Mouse (Mus musculus): ENCODE data around the gene 1600002K03Rik. TPM values are rescaled to one million over a fixed set of nuclear protein-coding genes. Genes with fewer than 3 reads are reported as not detected.
A peak's percentile ranks its signal among the peaks of the same experiment; 100 is the strongest.

The 1600002K03Rik gene
- polyA plus RNA-seq, 1 experiment from 2014 or later, result 8.4 TPM

DNA sequence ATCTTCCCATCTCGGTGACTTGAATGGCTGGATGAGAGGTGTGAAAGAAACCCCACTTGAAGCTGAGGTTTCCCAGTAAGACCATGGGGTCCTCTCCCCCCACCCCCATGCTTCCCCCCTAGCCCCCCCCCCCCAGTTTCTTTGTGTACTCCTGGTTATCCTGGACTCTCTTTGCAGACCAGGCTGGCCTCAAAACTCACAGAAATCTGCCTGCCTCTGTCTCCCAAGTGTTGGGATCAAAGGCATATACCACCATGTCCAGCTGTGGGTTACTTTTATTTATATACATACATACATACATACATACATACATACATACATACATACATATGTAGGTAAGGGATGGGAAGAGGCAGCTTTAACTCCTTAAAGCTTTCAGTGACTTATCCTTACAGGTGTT, 3.7 kb upstream of the 1600002K03Rik start:
- H3K9me3 ChIP-seq (replicated peaks; ENCODE audit: control insufficient read depth, low read length), result no peaks in the 10 kb centered on the region; the same call in 1 of the 2 replicates
- H3K27ac ChIP-seq (ENCODE audit: low read length), result peak overlapping the region; percentile 98
- H3K9ac ChIP-seq (ENCODE audit: low read depth, low read length), result peak overlapping the region; percentile 92
- peaks cover 51% of the 10 kb centered on the region for H3K4me1 ChIP-seq (ENCODE audit: control insufficient read depth, low read depth, low read length)
- peak overlapping the region; percentile 87 for H3K4me3 ChIP-seq (ENCODE audit: low read depth, low read length)
- H3K36me3 ChIP-seq (ENCODE audit: control insufficient read depth, insufficient read depth), result peaks cover 26% of the 10 kb centered on the region
- WGBS (ENCODE audit: insufficient replicate concordance), result 64% methylated on average over 1 of the region's 1 CpGs
- ATAC-seq (ENCODE audit: low read depth), result no peak
- H3K27me3 ChIP-seq (ENCODE audit: control insufficient read depth, insufficient read depth, low read depth, low read length), result no peaks in the 10 kb centered on the region
- H3K4me2 ChIP-seq (ENCODE audit: low read depth, low read length), result peak overlapping the region; percentile 69

DNA sequence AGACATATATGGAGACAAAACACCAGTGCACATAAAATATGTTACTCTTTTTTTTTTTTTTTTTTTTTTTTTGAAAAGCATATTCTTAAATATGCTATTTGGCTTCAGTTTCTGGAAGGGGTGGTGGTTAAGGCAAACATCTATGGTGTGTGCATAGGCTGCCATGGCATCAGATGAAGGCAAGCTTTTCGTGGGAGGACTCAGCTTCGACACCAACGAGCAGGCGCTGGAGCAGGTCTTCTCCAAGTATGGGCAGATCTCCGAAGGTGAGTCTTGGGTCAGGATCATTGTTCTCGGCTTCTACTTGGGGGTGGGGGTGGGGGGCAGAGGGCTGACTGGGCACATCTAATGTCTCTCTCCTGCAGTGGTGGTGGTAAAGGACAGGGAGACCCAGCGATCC, 3.1 kb upstream of the 1600002K03Rik start:
- Histone ChIP-seq H3K4me1 (ENCODE audit: control insufficient read depth, low read depth, low read length) (peaks cover 50% of the 10 kb centered on the region), H3K4me2 (ENCODE audit: low read depth, low read length) (no peak overlapping the region), H3K27me3 (ENCODE audit: control insufficient read depth, insufficient read depth, low read depth, low read length) (no peaks in the 10 kb centered on the region), H3K36me3 (ENCODE audit: control insufficient read depth, insufficient read depth) (peaks cover 26% of the 10 kb centered on the region), H3K27ac (ENCODE audit: low read length) (no peak overlapping the region), H3K9me3 (replicated peaks; ENCODE audit: control insufficient read depth, low read length) (no peaks in the 10 kb centered on the region; the same call in 1 of the 2 replicates), H3K4me3 (ENCODE audit: low read depth, low read length) (no peak overlapping the region), H3K9ac (ENCODE audit: low read depth, low read length) (no peak overlapping the region)
- no peak for ATAC-seq (ENCODE audit: low read depth)
- 87% methylated on average over 7 of the region's 7 CpGs for WGBS (ENCODE audit: insufficient replicate concordance)

DNA sequence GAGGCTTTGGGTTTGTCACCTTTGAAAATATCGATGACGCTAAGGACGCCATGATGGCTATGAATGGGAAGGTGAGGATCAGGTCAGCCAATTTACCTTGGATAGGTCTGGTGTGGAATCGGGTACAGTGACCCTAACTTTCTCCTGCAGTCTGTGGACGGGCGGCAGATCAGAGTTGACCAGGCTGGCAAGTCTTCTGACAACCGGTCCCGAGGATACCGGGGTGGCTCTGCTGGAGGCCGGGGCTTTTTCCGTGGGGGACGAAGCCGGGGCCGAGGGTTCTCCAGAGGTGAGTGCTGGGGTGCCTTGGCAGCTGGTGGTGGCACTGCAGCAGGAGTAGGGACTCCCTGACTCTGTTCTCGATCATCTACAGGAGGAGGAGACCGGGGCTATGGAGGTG, 2.7 kb upstream of the 1600002K03Rik start:
- no peak overlapping the region for H3K27ac ChIP-seq (ENCODE audit: low read length)
- H3K9ac ChIP-seq (ENCODE audit: low read depth, low read length), result no peak overlapping the region
- no peaks in the 10 kb centered on the region for H3K27me3 ChIP-seq (ENCODE audit: control insufficient read depth, insufficient read depth, low read depth, low read length)
- peaks cover 50% of the 10 kb centered on the region for H3K4me1 ChIP-seq (ENCODE audit: control insufficient read depth, low read depth, low read length)
- H3K4me3 ChIP-seq (ENCODE audit: low read depth, low read length), result no peak overlapping the region
- no peaks in the 10 kb centered on the region; the same call in 1 of the 2 replicates for H3K9me3 ChIP-seq (replicated peaks; ENCODE audit: control insufficient read depth, low read length)
- peaks cover 26% of the 10 kb centered on the region for H3K36me3 ChIP-seq (ENCODE audit: control insufficient read depth, insufficient read depth)
- ATAC-seq (ENCODE audit: low read depth), result no peak
- no peak overlapping the region for H3K4me2 ChIP-seq (ENCODE audit: low read depth, low read length)
- 88% methylated on average over 16 of the region's 16 CpGs for WGBS (ENCODE audit: insufficient replicate concordance)

DNA sequence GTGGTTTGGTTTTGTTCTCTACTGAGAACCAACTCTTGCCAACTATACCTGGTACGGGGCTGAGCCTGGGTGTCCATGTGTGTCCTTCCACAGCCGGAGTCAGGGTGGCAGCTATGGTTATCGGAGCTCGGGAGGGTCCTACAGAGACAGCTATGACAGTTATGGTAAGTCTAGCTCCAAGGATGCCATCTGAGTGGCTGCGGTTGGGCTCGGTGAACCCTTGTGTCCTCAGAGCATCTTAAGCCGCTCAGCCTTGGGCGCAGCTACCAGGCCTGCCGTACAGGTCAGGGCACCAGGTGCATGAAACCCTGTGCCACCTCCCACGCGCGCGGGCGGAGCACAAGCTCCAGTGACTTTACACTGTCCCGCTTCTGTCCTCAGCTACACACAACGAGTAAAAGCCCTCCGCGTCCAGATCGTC, 2.1 kb upstream of the 1600002K03Rik start:
- Histone ChIP-seq H3K36me3 (ENCODE audit: control insufficient read depth, insufficient read depth) (peaks cover 26% of the 10 kb centered on the region), H3K27me3 (ENCODE audit: control insufficient read depth, insufficient read depth, low read depth, low read length) (no peaks in the 10 kb centered on the region), H3K4me3 (ENCODE audit: low read depth, low read length) (no peak overlapping the region), H3K27ac (ENCODE audit: low read length) (no peak overlapping the region), H3K4me1 (ENCODE audit: control insufficient read depth, low read depth, low read length) (peaks cover 45% of the 10 kb centered on the region), H3K9me3 (replicated peaks; ENCODE audit: control insufficient read depth, low read length) (no peaks in the 10 kb centered on the region; the same call in 1 of the 2 replicates), H3K9ac (ENCODE audit: low read depth, low read length) (no peak overlapping the region), H3K4me2 (ENCODE audit: low read depth, low read length) (no peak overlapping the region)
- WGBS (ENCODE audit: insufficient replicate concordance), result 91% methylated on average over 19 of the region's 19 CpGs
- ATAC-seq (ENCODE audit: low read depth), result no peak

DNA sequence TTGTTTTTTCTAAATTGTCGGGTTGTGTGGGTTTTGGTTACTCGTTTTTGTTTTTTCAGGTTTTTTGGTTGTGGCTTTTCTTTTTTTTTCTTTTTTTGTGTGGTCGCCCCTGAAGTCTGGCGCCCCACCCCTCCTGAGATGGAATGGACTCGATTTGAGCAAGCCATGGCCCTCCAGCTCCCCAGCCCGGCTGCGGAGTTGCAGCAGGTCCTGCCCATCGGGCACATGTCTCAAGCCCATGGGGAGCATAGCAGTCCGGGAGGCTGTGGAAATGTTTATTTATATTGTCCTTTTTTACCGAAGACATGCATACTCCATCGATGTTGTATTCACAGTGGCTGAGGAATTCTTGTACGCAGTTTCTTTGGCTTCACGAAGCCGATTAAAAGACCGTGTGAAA, 1.5 kb upstream of the 1600002K03Rik start:
- WGBS (ENCODE audit: insufficient replicate concordance), result 87% methylated on average over 15 of the region's 15 CpGs
- Histone ChIP-seq H3K4me3 (ENCODE audit: low read depth, low read length) (no peak overlapping the region), H3K4me1 (ENCODE audit: control insufficient read depth, low read depth, low read length) (peaks cover 39% of the 10 kb centered on the region), H3K4me2 (ENCODE audit: low read depth, low read length) (no peak overlapping the region), H3K27ac (ENCODE audit: low read length) (no peak overlapping the region), H3K9ac (ENCODE audit: low read depth, low read length) (no peak overlapping the region), H3K27me3 (ENCODE audit: control insufficient read depth, insufficient read depth, low read depth, low read length) (no peaks in the 10 kb centered on the region), H3K9me3 (replicated peaks; ENCODE audit: control insufficient read depth, low read length) (no peaks in the 10 kb centered on the region; the same call in 1 of the 2 replicates), H3K36me3 (ENCODE audit: control insufficient read depth, insufficient read depth) (peaks cover 26% of the 10 kb centered on the region)
- ATAC-seq (ENCODE audit: low read depth), result no peak

DNA sequence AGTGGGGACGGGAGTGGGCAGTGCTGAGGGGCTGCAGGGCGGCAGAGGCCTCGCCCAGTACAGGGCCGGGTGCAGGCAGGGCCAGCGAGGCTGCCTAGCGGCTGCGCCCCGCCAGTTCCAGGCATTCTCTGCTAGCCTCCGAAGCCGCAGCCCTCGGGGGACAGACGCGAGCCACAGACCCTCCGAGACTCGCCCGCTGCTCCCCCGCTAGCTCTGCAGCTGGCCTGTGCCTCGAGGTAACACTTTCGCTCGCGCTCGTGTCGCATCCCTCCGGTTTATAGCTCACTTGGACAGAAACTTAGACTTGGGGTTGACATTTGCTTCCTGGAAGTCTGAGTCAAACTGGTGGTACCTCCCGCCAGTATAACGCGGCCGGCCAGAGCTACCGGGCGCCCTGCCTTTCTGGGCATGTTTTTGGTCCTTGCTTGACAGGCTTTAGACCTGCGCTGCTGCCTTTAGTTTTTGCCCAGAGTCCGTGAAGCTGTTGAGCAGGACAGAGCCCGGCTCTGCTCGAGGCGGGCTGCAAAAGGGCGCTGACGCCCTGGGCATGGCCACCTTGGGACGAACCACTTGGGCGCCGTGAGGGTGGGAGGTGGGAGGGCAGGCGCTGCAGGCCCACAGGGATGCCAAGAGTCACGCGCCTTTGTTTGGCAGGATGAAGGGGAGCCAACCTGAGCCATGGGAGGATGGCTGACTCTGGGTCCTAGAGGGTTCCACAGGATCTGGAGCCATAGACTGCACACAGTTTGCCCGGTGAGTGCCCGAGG, 801 bp upstream of the 1600002K03Rik start:
- WGBS (ENCODE audit: insufficient replicate concordance), result 89% methylated on average over 45 of the region's 45 CpGs
- ATAC-seq (ENCODE audit: low read depth), result no peak
- H3K4me2 ChIP-seq (ENCODE audit: low read depth, low read length), result peak overlapping the region; percentile 83
- H3K9me3 ChIP-seq (replicated peaks; ENCODE audit: control insufficient read depth, low read length), result no peaks in the 10 kb centered on the region; the same call in 1 of the 2 replicates
- peaks cover 26% of the 10 kb centered on the region for H3K36me3 ChIP-seq (ENCODE audit: control insufficient read depth, insufficient read depth)
- no peaks in the 10 kb centered on the region for H3K27me3 ChIP-seq (ENCODE audit: control insufficient read depth, insufficient read depth, low read depth, low read length)
- H3K4me1 ChIP-seq (ENCODE audit: control insufficient read depth, low read depth, low read length), result peaks cover 33% of the 10 kb centered on the region
- peak overlapping the region; percentile 84 for H3K4me3 ChIP-seq (ENCODE audit: low read depth, low read length)
- H3K9ac ChIP-seq (ENCODE audit: low read depth, low read length), result peak overlapping the region; percentile 72
- H3K27ac ChIP-seq (ENCODE audit: low read length), result peak overlapping the region; percentile 90

DNA sequence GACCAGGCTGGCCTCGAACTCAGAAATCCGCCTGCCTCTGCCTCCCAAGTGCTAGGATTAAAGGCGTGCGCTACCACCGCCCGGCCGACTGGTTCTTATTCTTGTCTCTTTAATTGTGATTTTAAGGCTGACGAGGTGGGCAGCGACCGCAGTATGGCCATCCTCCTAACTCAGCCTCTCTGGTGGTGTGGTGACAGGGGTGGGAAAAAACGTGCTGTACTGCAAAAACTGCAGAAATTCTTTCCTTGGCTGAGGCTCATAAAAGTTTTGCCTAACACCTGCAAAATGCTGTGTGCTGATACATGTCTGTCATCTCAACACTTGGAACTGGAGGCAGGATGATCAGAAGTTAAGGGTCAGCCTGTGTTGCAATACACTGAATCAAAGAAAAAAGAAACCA, 614 bp downstream of the 1600002K03Rik start:
- 2% methylated on average over 11 of the region's 11 CpGs for WGBS (ENCODE audit: insufficient replicate concordance)

DNA sequence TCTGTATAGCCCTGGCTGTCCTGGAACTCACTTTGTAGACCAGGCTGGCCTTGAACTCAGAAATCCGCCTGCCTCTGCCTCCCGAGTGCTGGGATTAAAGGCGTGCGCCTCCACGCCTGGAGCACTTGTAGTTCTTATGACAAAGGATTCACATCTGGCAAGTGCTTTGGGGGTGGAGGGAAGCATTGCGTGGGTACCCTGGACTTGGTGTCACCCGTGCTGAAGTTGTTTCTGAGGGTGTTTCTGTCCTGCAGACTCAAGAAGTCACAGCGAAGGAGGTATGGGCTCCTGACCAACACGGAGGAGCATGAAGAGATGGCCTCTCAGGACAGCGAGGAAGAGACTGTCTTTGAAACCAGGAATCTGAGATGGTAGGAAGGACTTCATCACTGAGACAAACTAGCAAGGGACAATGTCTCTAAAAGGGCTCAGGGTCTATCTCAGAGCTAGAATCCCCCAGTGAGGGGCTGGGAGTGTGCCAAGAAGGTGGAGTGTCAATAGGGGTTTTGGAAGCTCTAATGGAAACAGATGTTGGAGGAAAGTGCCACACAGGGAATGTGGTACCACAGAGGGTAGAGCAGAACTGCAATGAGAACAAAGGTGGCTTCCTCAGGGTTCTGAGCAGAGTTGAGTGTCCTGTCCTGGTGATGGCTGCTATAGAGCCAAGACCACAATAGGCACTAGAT, 1.4 kb downstream of the 1600002K03Rik start:
- no peak overlapping the region for H3K4me3 ChIP-seq (ENCODE audit: low read depth, low read length)
- H3K9ac ChIP-seq (ENCODE audit: low read depth, low read length), result no peak overlapping the region
- peaks cover 15% of the 10 kb centered on the region for H3K27me3 ChIP-seq (ENCODE audit: control insufficient read depth, insufficient read depth, low read depth, low read length)
- peaks cover 23% of the 10 kb centered on the region for H3K4me1 ChIP-seq (ENCODE audit: control insufficient read depth, low read depth, low read length)
- H3K36me3 ChIP-seq (ENCODE audit: control insufficient read depth, insufficient read depth), result peaks cover 26% of the 10 kb centered on the region
- no peak overlapping the region for H3K4me2 ChIP-seq (ENCODE audit: low read depth, low read length)
- no peak overlapping the region; the same call in 1 of the 2 replicates for H3K27ac ChIP-seq (ENCODE audit: low read length)
- no peaks in the 10 kb centered on the region; the same call in 1 of the 2 replicates for H3K9me3 ChIP-seq (replicated peaks; ENCODE audit: control insufficient read depth, low read length)
- 76% methylated on average over 10 of the region's 10 CpGs for WGBS (ENCODE audit: insufficient replicate concordance)
- ATAC-seq (ENCODE audit: low read depth), result no peak

More for the DNA sequence above, 614 bp downstream of the 1600002K03Rik start:
- Histone ChIP-seq H3K4me3 (ENCODE audit: low read depth, low read length) (peak overlapping the region; percentile 84), H3K27me3 (ENCODE audit: control insufficient read depth, insufficient read depth, low read depth, low read length) (peaks cover 8% of the 10 kb centered on the region), H3K27ac (ENCODE audit: low read length) (peak overlapping the region; percentile 90), H3K4me2 (ENCODE audit: low read depth, low read length) (peak overlapping the region; percentile 83), H3K9ac (ENCODE audit: low read depth, low read length) (peak overlapping the region; percentile 72), H3K4me1 (ENCODE audit: control insufficient read depth, low read depth, low read length) (peaks cover 30% of the 10 kb centered on the region), H3K9me3 (replicated peaks; ENCODE audit: control insufficient read depth, low read length) (no peaks in the 10 kb centered on the region; the same call in 1 of the 2 replicates), H3K36me3 (ENCODE audit: control insufficient read depth, insufficient read depth) (peaks cover 26% of the 10 kb centered on the region)
- no peak for ATAC-seq (ENCODE audit: low read depth)

DNA sequence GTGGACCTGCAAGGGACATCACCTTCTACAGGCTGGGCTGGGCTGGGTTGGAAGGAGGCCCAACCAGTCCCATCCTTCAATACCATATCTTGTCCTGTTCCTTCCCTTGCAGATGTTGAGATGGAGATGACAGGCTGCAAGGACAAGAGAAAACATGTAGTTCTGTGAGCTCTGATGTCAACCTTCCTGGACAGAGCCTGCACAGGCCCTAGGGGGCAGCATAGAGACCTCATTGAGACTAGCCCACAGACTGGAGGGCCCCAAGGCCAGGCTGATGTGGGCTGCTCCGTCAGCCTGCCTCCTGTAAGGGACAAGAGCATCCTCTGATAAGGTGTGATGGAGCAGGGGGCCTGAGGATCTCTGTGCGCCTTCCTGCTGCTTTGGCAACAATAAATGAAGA, 2.0 kb downstream of the 1600002K03Rik start:
- Histone ChIP-seq H3K36me3 (ENCODE audit: control insufficient read depth, insufficient read depth) (peaks cover 25% of the 10 kb centered on the region), H3K9me3 (replicated peaks; ENCODE audit: control insufficient read depth, low read length) (no peaks in the 10 kb centered on the region; the same call in 1 of the 2 replicates), H3K4me1 (ENCODE audit: control insufficient read depth, low read depth, low read length) (peaks cover 25% of the 10 kb centered on the region), H3K27me3 (ENCODE audit: control insufficient read depth, insufficient read depth, low read depth, low read length) (peaks cover 21% of the 10 kb centered on the region), H3K4me3 (ENCODE audit: low read depth, low read length) (no peak overlapping the region), H3K27ac (ENCODE audit: low read length) (no peak overlapping the region), H3K4me2 (ENCODE audit: low read depth, low read length) (no peak overlapping the region), H3K9ac (ENCODE audit: low read depth, low read length) (no peak overlapping the region)
- 29% methylated on average over 2 of the region's 2 CpGs for WGBS (ENCODE audit: insufficient replicate concordance)
- ATAC-seq (ENCODE audit: low read depth), result no peak

Measured in liver, embryonic 16.5 days (tissue).